Mouse (Mus musculus) hindbrain, postnatal 0 days (tissue): Measurements from ENCODE around the gene Pitpnm1. TPM values are rescaled to one million over a fixed set of nuclear protein-coding genes. Genes with fewer than 3 reads are reported as not detected.

Experiments
- ATAC-seq: fragments of 200-750 bp; cut with Nextera tagmentation; 2 replicates; pipeline ENCODE4 v1.8.0; 2017; ENCODE audit warnings: mild to moderate bottlenecking, moderate TSS enrichment, moderate library complexity
- DNase-seq: peaks from one replicate; pipeline ENCODE4 v3.0.0-alpha.2; 2015; ENCODE audit warnings: low spot score
- H3K27ac ChIP-seq: fragments of 300-500 bp; sonication (generic); 2 replicates; pipeline ENCODE4 v1.5.1; 2014; ENCODE audit warnings: mild to moderate bottlenecking
- H3K27me3 ChIP-seq: fragments of 300-500 bp; sonication (generic); 2 replicates; pipeline ENCODE4 v1.6.1; 2014; ENCODE audit warnings: low read length, mixed read lengths; ENCODE audit not compliant: insufficient read depth
- H3K36me3 ChIP-seq: fragments of 300-500 bp; sonication (generic); 2 replicates; pipeline ENCODE4 v1.6.1; 2014; ENCODE audit warnings: low read length, mixed read lengths; ENCODE audit not compliant: insufficient read depth
- H3K4me1 ChIP-seq: fragments of 300-500 bp; sonication (generic); 2 replicates; pipeline ENCODE4 v1.6.1; 2014; ENCODE audit warnings: antibody characterized with exemption, low read length, mixed read lengths; ENCODE audit not compliant: insufficient read depth
- H3K4me2 ChIP-seq: fragments of 300-500 bp; sonication (generic); 2 replicates; pipeline ENCODE4 v1.6.1; 2014; ENCODE audit warnings: low read depth, mild to moderate bottlenecking, low read length, moderate library complexity, mixed read lengths
- H3K4me3 ChIP-seq: fragments of 300-500 bp; sonication (generic); 2 replicates; pipeline ENCODE4 v1.5.1; 2014; ENCODE audit warnings: low read length
- H3K9ac ChIP-seq: fragments of 300-500 bp; sonication (generic); replicated peaks from 2 replicates; pipeline ENCODE4 v1.6.1; 2014; ENCODE audit warnings: mild to moderate bottlenecking, low read length, moderate library complexity, mixed read lengths
- H3K9me3 ChIP-seq: fragments of 300-500 bp; sonication (generic); 2 replicates; pipeline ENCODE4 v1.6.1; 2016; ENCODE audit warnings: low read length, mixed read lengths
- CTCF ChIP-seq: IDR thresholded peaks from 2 replicates; pipeline ENCODE4 v1.5.1; 2016; ENCODE audit warnings: antibody characterized with exemption, control low read depth, low read depth
- whole genome bisulfite sequencing: fragments of 180-500 bp; shearing (Covaris S2); extraction: QIAGEN DNeasy Blood & Tissue Kit; methylation state at CpG from one replicate; pipeline ENCODE4 v1.1.7; 2014; 5-methylcytosine and 5-hydroxymethylcytosine counted together
- polyA plus RNA-seq: library from polyadenylated mRNA; unstranded; fragments of >200 nt; fragmentation: Nextera tagmentation; extraction: Ambion mirVana; gene quantifications from 2 replicates; pipeline ENCODE4 v1.2.1, GENCODE M21; 2015
- total RNA-seq: library from RNA; depleted of rRNA; stranded (reverse); fragments of >200 nt; gene quantifications from 2 replicates; pipeline ENCODE4 v1.2.3, GENCODE M21; 2014

The Pitpnm1 gene
- total and polyA plus RNA-seq, 2 experiments from 2014 or later: 91.9 to 142 TPM

DNA sequence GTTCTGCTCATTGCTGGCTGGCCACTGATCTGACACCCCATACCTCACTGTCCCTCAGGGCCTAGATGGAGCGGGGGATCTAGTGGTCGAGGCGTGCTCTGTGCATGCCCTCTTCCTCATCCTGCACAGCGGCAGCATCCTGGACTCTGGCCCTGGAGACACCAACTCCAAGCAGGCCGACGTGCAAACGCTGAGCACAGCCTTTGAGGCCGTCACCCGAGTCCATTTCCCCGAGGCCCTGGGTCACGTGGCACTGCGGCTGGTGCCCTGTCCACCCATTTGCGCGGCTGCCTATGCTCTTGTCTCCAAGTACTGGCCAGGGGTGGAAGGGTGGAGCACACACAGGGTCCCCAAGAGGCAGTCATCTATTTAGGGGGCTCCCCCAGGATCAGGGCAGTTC, 6.9 kb downstream of the Pitpnm1 start:
- Histone ChIP-seq H3K9me3 (no peaks in the 10 kb centered on the region), H3K4me1 (peaks cover 3% of the 10 kb centered on the region; the same call in 1 of the 2 replicates), H3K9ac (no peak overlapping the region), H3K27me3 (no peaks in the 10 kb centered on the region), H3K4me3 (no peak overlapping the region), H3K4me2 (no peak overlapping the region), H3K27ac (no peak overlapping the region), H3K36me3 (peaks cover 8% of the 10 kb centered on the region; the same call in 1 of the 2 replicates)
- TF ChIP-seq CTCF: no peak
- no peak for DNase-seq
- 94% methylated on average over 14 of the region's 14 CpGs for WGBS
- no peak for ATAC-seq

DNA sequence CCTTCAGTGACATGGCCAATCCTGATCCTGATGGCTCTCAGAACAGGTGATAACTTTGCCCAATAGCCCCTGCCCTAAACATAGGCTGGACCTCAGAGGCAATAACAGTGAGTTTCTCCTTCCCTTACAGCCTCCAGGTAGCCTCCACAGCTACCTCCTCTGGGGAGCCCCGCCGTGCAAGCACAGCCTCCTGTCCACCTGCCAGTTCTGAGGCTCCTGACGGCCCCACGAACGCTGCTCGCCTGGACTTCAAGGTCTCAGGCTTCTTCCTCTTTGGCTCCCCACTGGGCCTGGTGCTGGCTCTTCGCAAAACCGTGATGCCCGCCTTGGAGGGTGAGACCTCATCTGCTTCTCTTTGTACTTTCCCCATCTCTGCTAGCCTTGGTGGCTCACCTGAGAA, 8.7 kb downstream of the Pitpnm1 start:
- Histone ChIP-seq H3K36me3 (peaks cover 25% of the 10 kb centered on the region; the same call in 1 of the 2 replicates), H3K4me1 (no peaks in the 10 kb centered on the region), H3K9ac (no peak overlapping the region), H3K27ac (no peak overlapping the region), H3K27me3 (no peaks in the 10 kb centered on the region), H3K4me3 (no peak overlapping the region), H3K4me2 (no peak overlapping the region), H3K9me3 (no peaks in the 10 kb centered on the region)
- TF ChIP-seq CTCF: no peak
- DNase-seq: no peak
- WGBS: 89% methylated on average over 9 of the region's 9 CpGs
- no peak for ATAC-seq

DNA sequence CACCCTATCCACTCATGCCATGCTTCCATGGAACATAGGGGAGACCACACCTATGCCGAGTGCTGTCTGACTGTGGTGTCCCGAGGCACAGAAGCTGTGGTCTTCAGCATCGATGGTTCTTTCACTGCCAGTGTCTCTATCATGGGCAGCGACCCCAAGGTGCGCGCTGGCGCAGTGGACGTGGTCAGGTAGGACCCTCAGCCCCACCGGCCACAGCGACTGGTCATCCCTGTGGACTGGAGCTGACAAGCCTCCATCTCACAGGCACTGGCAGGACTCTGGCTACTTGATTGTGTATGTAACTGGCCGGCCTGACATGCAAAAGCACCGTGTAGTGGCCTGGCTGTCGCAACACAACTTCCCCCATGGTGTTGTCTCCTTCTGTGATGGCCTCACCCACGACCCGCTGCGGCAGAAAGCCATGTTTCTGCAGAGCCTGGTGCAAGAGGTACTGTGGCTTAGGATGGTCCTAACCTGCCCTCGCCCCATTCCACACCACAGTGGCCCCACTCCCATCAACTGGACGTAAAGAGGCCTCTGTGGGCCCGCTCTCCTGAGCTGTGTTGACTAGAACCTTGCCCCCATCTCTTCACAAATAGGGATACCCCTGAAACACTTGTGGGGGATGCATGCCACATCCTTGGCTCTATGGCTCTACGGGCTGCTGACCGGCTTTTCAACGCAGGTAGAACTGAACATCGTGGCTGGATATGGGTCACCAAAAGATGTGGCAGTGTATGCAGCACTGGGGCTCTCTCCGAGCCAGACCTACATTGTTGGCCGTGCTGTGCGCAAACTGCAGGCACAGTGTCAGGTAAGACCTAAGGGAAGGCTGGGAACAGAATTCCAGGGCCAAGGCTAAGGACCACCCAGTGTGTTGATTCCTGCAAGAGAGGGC, 12.5 kb downstream of the Pitpnm1 start:
- TF ChIP-seq CTCF: no peak
- H3K27me3 ChIP-seq: no peaks in the 10 kb centered on the region
- WGBS: 95% methylated on average over 26 of the region's 26 CpGs
- H3K36me3 ChIP-seq: peaks cover 38% of the 10 kb centered on the region; the same call in 1 of the 2 replicates
- H3K4me3 ChIP-seq: no peak overlapping the region
- no peak overlapping the region for H3K4me2 ChIP-seq
- H3K27ac ChIP-seq: no peak overlapping the region
- no peak for ATAC-seq
- H3K9me3 ChIP-seq: no peaks in the 10 kb centered on the region
- H3K4me1 ChIP-seq: no peaks in the 10 kb centered on the region
- H3K9ac ChIP-seq: no peak overlapping the region
- no peak for DNase-seq

DNA sequence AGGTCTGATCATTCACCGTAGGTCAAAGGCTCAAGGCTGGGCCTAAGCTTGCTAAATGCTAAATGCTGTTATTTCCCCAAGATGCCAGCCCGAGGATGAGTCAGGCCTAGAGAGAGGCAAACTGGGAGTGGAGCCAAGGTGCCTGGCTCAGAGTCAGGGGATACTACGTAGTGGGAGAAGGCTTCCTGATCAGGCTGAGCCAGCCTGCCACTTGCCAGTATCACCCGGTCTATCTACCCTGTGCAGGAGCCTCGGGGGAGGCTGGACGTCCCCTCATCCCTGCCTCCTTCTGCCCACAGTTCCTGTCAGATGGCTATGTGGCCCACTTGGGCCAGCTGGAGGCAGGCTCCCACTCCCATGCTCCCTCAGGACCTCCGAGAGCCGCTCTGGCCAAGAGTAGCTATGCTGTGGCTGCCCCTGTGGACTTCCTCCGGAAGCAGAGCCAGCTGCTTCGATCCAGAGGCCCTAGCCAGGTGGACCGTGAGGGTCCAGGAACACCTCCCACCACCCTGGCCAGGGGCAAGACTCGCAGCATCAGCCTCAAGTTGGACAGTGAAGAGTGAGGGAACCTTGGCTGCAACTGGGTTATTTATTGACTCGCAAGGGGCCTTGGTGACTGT, 13.5 kb downstream of the Pitpnm1 start:
- H3K9ac ChIP-seq: no peak overlapping the region
- ATAC-seq: peak; percentile 53
- H3K4me2 ChIP-seq: no peak overlapping the region
- H3K4me3 ChIP-seq: no peak overlapping the region
- no peaks in the 10 kb centered on the region for H3K9me3 ChIP-seq
- H3K4me1 ChIP-seq: no peaks in the 10 kb centered on the region
- no peaks in the 10 kb centered on the region for H3K27me3 ChIP-seq
- peaks cover 38% of the 10 kb centered on the region; the same call in 1 of the 2 replicates for H3K36me3 ChIP-seq
- DNase-seq: peak; percentile 67
- TF ChIP-seq CTCF: no peak
- 60% methylated on average over 13 of the region's 13 CpGs for WGBS
- H3K27ac ChIP-seq: no peak overlapping the region

DNA sequence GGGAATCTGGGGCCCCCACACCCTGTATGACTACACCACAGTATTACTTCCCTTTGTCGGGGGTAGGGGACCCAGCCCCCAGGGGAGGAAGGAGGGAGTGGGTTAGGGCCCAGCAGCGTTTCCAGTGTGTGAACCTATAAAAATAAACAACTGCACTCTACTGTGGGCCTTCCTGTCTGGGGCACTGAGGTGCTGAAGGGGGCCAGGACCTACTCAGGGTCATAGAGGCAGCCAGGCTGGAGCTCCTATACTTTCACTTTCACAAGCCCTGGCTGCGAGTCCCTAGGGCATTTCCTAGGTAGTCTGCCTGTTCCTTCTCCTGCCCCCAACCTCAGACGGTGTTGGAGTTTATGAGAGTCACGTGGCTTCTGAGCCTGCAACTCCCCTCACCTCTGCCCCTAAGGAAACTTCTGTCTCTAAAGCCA, 14.0 kb downstream of the Pitpnm1 start:
- H3K4me3 ChIP-seq: no peak overlapping the region
- no peaks in the 10 kb centered on the region for H3K27me3 ChIP-seq
- no peak overlapping the region for H3K4me2 ChIP-seq
- DNase-seq (no peak), ATAC-seq (0 out of 2 replicates have a peak, but pooled peaks have one; percentile 4)
- no peaks in the 10 kb centered on the region for H3K9me3 ChIP-seq
- peaks cover 38% of the 10 kb centered on the region; the same call in 1 of the 2 replicates for H3K36me3 ChIP-seq
- TF ChIP-seq CTCF: no peak
- no peak overlapping the region for H3K27ac ChIP-seq
- H3K9ac ChIP-seq: no peak overlapping the region
- no peaks in the 10 kb centered on the region for H3K4me1 ChIP-seq
- WGBS: 74% methylated on average over 5 of the region's 5 CpGs

DNA sequence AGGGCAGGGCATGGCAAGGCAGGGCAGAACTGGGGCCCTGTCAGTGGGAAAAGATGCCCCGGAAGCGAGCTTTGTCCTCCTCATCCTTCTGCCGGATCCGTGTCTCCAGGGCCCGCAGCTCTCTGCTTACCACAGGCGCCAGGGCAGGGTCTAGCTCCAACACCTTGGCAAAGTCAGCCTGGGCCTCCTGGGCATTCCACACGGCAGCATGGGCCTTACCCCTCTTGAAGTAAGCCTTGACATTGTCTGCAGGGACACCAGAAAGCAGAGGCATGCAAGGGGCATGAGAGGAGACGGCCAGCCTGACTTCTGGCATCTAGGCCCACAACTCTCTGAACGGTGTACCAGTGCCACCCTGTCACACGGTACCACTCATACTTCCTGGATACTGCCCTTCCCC, 14.8 kb downstream of the Pitpnm1 start:
- no peak for ATAC-seq
- no peak overlapping the region for H3K9ac ChIP-seq
- no peak overlapping the region for H3K4me3 ChIP-seq

More for the DNA sequence above, 14.8 kb downstream of the Pitpnm1 start:
- no peaks in the 10 kb centered on the region for H3K4me1 ChIP-seq
- no peaks in the 10 kb centered on the region for H3K9me3 ChIP-seq
- H3K4me2 ChIP-seq: no peak overlapping the region
- no peak for TF ChIP-seq CTCF
- H3K36me3 ChIP-seq: peaks cover 33% of the 10 kb centered on the region; the same call in 1 of the 2 replicates
- no peaks in the 10 kb centered on the region for H3K27me3 ChIP-seq
- WGBS: 86% methylated on average over 10 of the region's 10 CpGs
- no peak overlapping the region for H3K27ac ChIP-seq
- no peak for DNase-seq
